Mouse (Mus musculus): Measurements from ENCODE around the gene Zfp263.

DNA sequence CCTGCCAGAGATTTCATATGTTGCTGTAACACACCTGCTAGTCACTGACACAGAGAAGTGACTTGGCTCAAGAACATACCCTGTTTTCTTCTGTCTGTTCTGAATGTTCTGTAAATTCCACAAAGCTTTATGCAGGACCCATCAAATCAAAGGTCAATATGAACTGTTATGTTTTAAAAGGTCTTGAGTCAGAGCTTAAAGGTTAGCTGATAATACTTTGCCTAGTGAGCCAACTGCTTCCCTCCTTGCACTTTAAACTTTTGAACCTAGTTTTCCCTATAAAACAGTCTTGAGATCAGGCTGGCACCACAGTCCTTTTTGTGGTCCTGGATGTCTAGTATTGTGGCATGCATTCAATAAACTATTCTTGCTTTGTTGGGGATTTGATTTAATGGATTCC is 44.5 kb downstream of the Zfp263 start:
- no peak for TF ChIP-seq CTCF (IDR thresholded peaks at IDR 0.05; ENCODE audit: borderline replicate concordance, insufficient read depth, low read depth, low read length)
- TF ChIP-seq POLR2A (IDR thresholded peaks at IDR 0.05; ENCODE audit: borderline replicate concordance, insufficient read depth, low read length): no peak

Data from cerebellum, adult 2 months (tissue).